Mouse (Mus musculus) CH12.LX (cell line): ENCODE measurements at regions not wholly inside any gene's neighbourhood (a gene's known extent, or its start where the extent isn't known, plus 50 kb on each side); places are given as distances from the start of the nearest gene placed in this dataset.

Experiments used
- DNase-seq: peaks from one replicate; pipeline ENCODE4 v3.0.0-alpha.2; 2013; ENCODE audit errors: extremely low read depth
- H3K27ac ChIP-seq: 2 replicates; pipeline ENCODE4 v1.5.1; 2012; ENCODE audit warnings: low read depth, mild to moderate bottlenecking, control low read depth, moderate library complexity; ENCODE audit not compliant: insufficient read depth
- H3K27me3 ChIP-seq: replicated peaks from 2 replicates; pipeline ENCODE3; 2012; ENCODE audit warnings: inconsistent platforms
- H3K36me3 ChIP-seq, 2 experiments: replicated peaks in 1 of 2; 2 replicates each; pipeline versions ENCODE3 to v1.6.1; 2012; ENCODE audit warnings: inconsistent platforms in 1 of 2, low read length in 1 of 2, mild to moderate bottlenecking in 1 of 2, mixed read lengths in 1 of 2, moderate library complexity in 1 of 2; ENCODE audit not compliant: control insufficient read depth in 1 of 2, insufficient read depth in 1 of 2
- H3K4me1 ChIP-seq, 2 experiments: 2 replicates each; pipeline ENCODE4 v1.6.1; 2012; ENCODE audit warnings: inconsistent platforms in 1 of 2, moderate library complexity in 1 of 2; ENCODE audit not compliant: insufficient read depth in 2 of 2, control insufficient read depth in 1 of 2
- H3K4me2 ChIP-seq: 2 replicates; pipeline ENCODE4 v1.6.1; 2012; ENCODE audit warnings: low read depth, mild to moderate bottlenecking, control low read depth; ENCODE audit not compliant: poor library complexity, insufficient read depth, severe bottlenecking
- H3K4me3 ChIP-seq, 3 experiments: fragments of 150-350 bp in 1 of 3; sonication (generic) in 1 of 3; replicated peaks in 1 of 3; 2 replicates each; pipeline versions ENCODE3 to v1.5.1; 2011 to 2012; ENCODE audit warnings: low read depth in 2 of 3, low read length in 2 of 3, mild to moderate bottlenecking in 2 of 3, moderate library complexity in 2 of 3, control low read depth in 1 of 3, improper control_type of control experiment in 1 of 3, inconsistent platforms in 1 of 3, mixed read lengths in 1 of 3; ENCODE audit not compliant: poor library complexity in 1 of 3
- H3K79me2 ChIP-seq: replicated peaks from 2 replicates; pipeline ENCODE4 v1.6.1; 2012; ENCODE audit warnings: mild to moderate bottlenecking, moderate library complexity; ENCODE audit not compliant: control insufficient read depth, poor library complexity, insufficient read depth, severe bottlenecking; ENCODE audit errors: extremely low read depth
- H3K9ac ChIP-seq: 2 replicates; pipeline ENCODE4 v1.6.1; 2012; ENCODE audit warnings: low read depth, mild to moderate bottlenecking, control low read depth, moderate library complexity; ENCODE audit not compliant: insufficient read depth
- H3K9me3 ChIP-seq: replicated peaks from 2 replicates; pipeline ENCODE3; 2012; ENCODE audit warnings: low read length, inconsistent platforms, mixed read lengths
- CHD1 ChIP-seq: IDR thresholded peaks from 2 replicates; pipeline ENCODE4 v1.6.1; 2012; ENCODE audit warnings: low read depth, low read length, improper control_type of control experiment, inconsistent platforms
- CHD2 ChIP-seq: IDR thresholded peaks from 2 replicates; pipeline ENCODE4 v1.6.1; 2011; ENCODE audit warnings: low read length, improper control_type of control experiment
- E2F4 ChIP-seq: IDR thresholded peaks from 2 replicates; pipeline ENCODE4 v1.6.1; 2011; ENCODE audit warnings: low read depth, low read length, improper control_type of control experiment; ENCODE audit not compliant: insufficient replicate concordance
- ELF1 ChIP-seq: IDR thresholded peaks from 2 replicates; pipeline ENCODE4 v1.6.1; 2014; ENCODE audit warnings: low read depth, mild to moderate bottlenecking, inconsistent platforms, low read length, improper control_type of control experiment
- ETS1 ChIP-seq: conservative IDR thresholded peaks from 2 replicates; pipeline ENCODE4 v1.6.1; 2012; ENCODE audit warnings: low read depth, mild to moderate bottlenecking, inconsistent platforms, low read length, improper control_type of control experiment, moderate library complexity
- GABPA ChIP-seq: IDR thresholded peaks from 2 replicates; pipeline ENCODE4 v1.6.1; 2012; ENCODE audit warnings: low read depth, low read length, improper control_type of control experiment, inconsistent platforms; ENCODE audit not compliant: insufficient replicate concordance
- JUN ChIP-seq: IDR thresholded peaks from 2 replicates; pipeline ENCODE4 v1.6.1; 2011; ENCODE audit warnings: low read depth, mild to moderate bottlenecking, low read length, improper control_type of control experiment, moderate library complexity; ENCODE audit not compliant: insufficient read depth
- MAFK ChIP-seq: IDR thresholded peaks from 2 replicates; pipeline ENCODE4 v1.6.1; 2011; ENCODE audit warnings: low read length, improper control_type of control experiment; ENCODE audit not compliant: insufficient replicate concordance
- MEF2A ChIP-seq: IDR thresholded peaks from 2 replicates; pipeline ENCODE4 v1.6.1; 2014; ENCODE audit warnings: low read depth, mild to moderate bottlenecking, inconsistent platforms, low read length, improper control_type of control experiment, borderline replicate concordance
- NELFE ChIP-seq: IDR thresholded peaks from 2 replicates; pipeline ENCODE4 v1.6.1; 2011; ENCODE audit warnings: low read depth, low read length, improper control_type of control experiment
- PAX5 ChIP-seq: IDR thresholded peaks from 2 replicates; pipeline ENCODE4 v1.6.1; 2012; ENCODE audit warnings: low read length, inconsistent platforms, mixed read lengths
- POLR2AphosphoS2 ChIP-seq: IDR thresholded peaks from 2 replicates; pipeline ENCODE4 v1.6.1; 2011; ENCODE audit warnings: low read depth, low read length, improper control_type of control experiment
- RAD21 ChIP-seq: IDR thresholded peaks from 2 replicates; pipeline ENCODE4 v1.6.1; 2011; ENCODE audit warnings: low read depth, mild to moderate bottlenecking, low read length, improper control_type of control experiment, moderate library complexity
- RCOR1 ChIP-seq: conservative IDR thresholded peaks from 2 replicates; pipeline ENCODE4 v1.6.1; 2012; ENCODE audit warnings: low read depth, mild to moderate bottlenecking, inconsistent platforms, low read length, improper control_type of control experiment
- SIN3A ChIP-seq: IDR thresholded peaks from 2 replicates; pipeline ENCODE4 v1.6.1; 2012; ENCODE audit warnings: low read length, improper control_type of control experiment, inconsistent platforms
- TBP ChIP-seq: conservative IDR thresholded peaks from 2 replicates; pipeline ENCODE4 v1.6.1; 2011; ENCODE audit warnings: low read depth, low read length, improper control_type of control experiment
- TCF12 ChIP-seq: IDR thresholded peaks from 2 replicates; pipeline ENCODE4 v1.6.1; 2014; ENCODE audit warnings: low read depth, mild to moderate bottlenecking, inconsistent platforms, low read length, improper control_type of control experiment
- dilution Hi-C: fragments of 300-500 bp; cut with MboI; formaldehyde crosslinking; loops from 2 replicates; pipeline ENCODE4 v1.14.3; 2020; ENCODE audit warnings: low sequenced_read_pairs; ENCODE audit not compliant: extremely low pct_unique_long_range_greater_than_20kb, extremely low pct_ligation_motif_present
- in situ Hi-C: fragments of 300-500 bp; cut with MboI; formaldehyde crosslinking; loops from 3 replicates; pipeline ENCODE4 v1.14.3; 2019; ENCODE audit warnings: low sequenced_read_pairs, low pct_ligation_motif_present, low pct_unique_long_range_greater_than_20kb, mixed read lengths

DNA sequence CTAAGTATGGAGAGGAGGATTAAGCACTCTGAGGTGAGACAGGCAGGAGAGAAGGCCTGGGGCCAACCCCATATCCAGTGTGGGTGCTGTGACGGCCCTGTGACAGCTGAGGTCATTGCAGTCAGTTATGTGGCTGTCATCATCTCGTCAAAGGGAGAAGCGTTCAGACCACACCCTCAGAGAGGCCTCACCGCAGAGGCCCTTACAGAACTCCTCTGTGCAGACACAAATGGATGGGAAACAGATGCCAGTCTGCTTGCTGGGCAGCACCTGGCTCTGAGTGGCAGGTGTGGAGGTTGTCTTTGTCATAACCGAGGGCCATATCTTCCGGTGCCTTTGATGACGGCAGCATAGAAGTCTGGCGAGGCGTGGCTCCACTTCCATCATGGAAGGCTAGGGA, 73.2 kb upstream of the Pmepa1 start:
- peak; percentile 42 for DNase-seq
- Histone ChIP-seq H3K27me3 (peaks cover 4% of the 10 kb centered on the region), H3K9me3 (peaks cover under 1% of the 10 kb centered on the region), H3K4me3 (no peak overlapping the region), H3K27ac (no peak overlapping the region), H3K9ac (no peak overlapping the region), H3K36me3 (no peaks in the 10 kb centered on the region), H3K79me2 (no peaks in the 10 kb centered on the region), H3K4me1 (peaks cover 16 to 23% of the 10 kb centered on the region in 2 experiments), H3K4me2 (no peak overlapping the region)
- TF ChIP-seq TBP = no peak
- TF ChIP-seq TCF12 = peak; percentile 67; the same call in 1 of the 2 replicates
- in situ Hi-C loops = no loop called here
- dilution Hi-C loops = no loop called here

- no peak overlapping the region for H3K9ac ChIP-seq
- H3K9me3 ChIP-seq = no peaks in the 10 kb centered on the region
- no peaks in the 10 kb centered on the region for H3K79me2 ChIP-seq
- DNase-seq = no peak
- H3K27ac ChIP-seq = no peak overlapping the region
- H3K4me2 ChIP-seq = no peak overlapping the region
- no peak for TF ChIP-seq RAD21
- TF ChIP-seq E2F4 = no peak
- no peak for TF ChIP-seq JUN
- TF ChIP-seq CHD1 = no peak
- TF ChIP-seq ETS1 = no peak
- no peak for TF ChIP-seq RCOR1
- no peak for TF ChIP-seq NELFE
- TF ChIP-seq CHD2 = no peak
- no peak for TF ChIP-seq SIN3A
- no peak for TF ChIP-seq GABPA
- no peak for TF ChIP-seq PAX5
- no peak for TF ChIP-seq MAFK
- no peak for TF ChIP-seq MEF2A
- no peak for TF ChIP-seq ELF1
- no peak for TF ChIP-seq POLR2AphosphoS2
- TF ChIP-seq TBP = no peak
- TF ChIP-seq, all 38 proteins: peak for 0
- H3K36me3 ChIP-seq = no peaks in the 10 kb centered on the region
- H3K4me1 ChIP-seq = peaks cover 16 to 23% of the 10 kb centered on the region in 2 experiments
- no peak overlapping the region for H3K4me3 ChIP-seq
- in situ Hi-C loops = no loop called here
- H3K27me3 ChIP-seq = peaks cover 4% of the 10 kb centered on the region
- dilution Hi-C loops = no loop called here
These were observed 73.6 kb upstream of the Pmepa1 start for GRCm38 (mm10) chr2:173349910-173350309.
